Mouse (Mus musculus): ENCODE data around the gene Tmem41b. TPM values are rescaled to one million over a fixed set of nuclear protein-coding genes. Genes with fewer than 3 reads are reported as not detected.
"Not testable (repeated sequence)": the region's sequence is repeated elsewhere in the genome, so short reads cannot be mapped to it uniquely, and the experiment has no call there.

The Tmem41b gene
- polyA plus RNA-seq, 1 experiment from 2014 or later: 69.5 TPM

DNA sequence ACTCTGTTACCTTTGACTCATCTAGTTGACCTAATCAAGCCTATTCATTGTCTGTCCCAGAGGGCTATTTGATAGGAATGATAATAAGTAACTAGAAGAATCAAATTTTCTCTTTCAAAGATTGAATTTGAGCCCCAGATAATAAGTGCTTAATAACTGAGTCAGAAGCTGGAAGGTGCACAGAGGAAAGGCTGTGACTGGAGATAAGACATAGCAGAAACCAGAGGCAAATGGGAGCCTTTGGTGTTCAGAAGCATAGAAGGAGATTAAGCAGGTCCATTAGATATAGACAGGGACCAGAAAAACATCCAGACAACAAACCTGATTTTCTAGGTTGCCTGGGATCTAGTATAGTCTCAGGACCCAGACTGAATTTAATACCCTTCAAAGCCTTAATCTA is 19.2 kb upstream of the Tmem41b start:
- no peak for ATAC-seq
- Histone ChIP-seq H3K9ac (no peak overlapping the region), H3K4me2 (no peak overlapping the region), H3K9me3 (replicated peaks) (no peaks in the 10 kb centered on the region), H3K27ac (no peak overlapping the region), H3K36me3 (ENCODE audit: poor library complexity, severe bottlenecking) (no peaks in the 10 kb centered on the region), H3K4me3 (no peak overlapping the region), H3K4me1 (no peaks in the 10 kb centered on the region), H3K27me3 (no peaks in the 10 kb centered on the region)

DNA sequence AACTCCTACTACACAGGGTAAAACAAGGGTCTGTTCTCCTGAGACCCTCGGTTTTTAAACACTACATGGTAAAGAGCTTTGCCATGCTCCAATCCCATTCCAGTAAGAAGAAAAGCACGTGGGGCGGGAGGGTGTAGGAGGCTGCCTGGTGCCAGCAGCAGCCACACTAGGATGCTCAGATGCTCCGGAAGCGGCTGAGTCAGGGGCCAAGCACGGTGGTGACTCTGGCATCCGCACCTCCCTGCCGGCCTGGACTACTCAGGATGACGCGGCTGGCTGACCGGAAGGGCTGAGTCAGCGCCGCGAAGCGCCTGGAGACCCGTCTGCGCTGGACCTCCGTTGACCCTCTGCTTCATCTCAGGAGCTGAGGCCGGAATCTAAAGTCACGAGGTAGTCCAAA is 16.2 kb upstream of the Tmem41b start:
- peak overlapping the region; percentile 14; the same call in 1 of the 2 replicates for H3K4me3 ChIP-seq
- WGBS: 19% methylated on average over 20 of the region's 20 CpGs

GRCm38 (mm10) chr7:110002092-110002491 is 15.4 kb upstream of the Tmem41b start:
- Histone ChIP-seq H3K4me2 (no peak overlapping the region), H3K9ac (no peak overlapping the region), H3K36me3 (ENCODE audit: poor library complexity, severe bottlenecking) (no peaks in the 10 kb centered on the region), H3K4me1 (no peaks in the 10 kb centered on the region), H3K27ac (no peak overlapping the region), H3K4me3 (no peak overlapping the region), H3K27me3 (no peaks in the 10 kb centered on the region), H3K9me3 (replicated peaks) (no peaks in the 10 kb centered on the region)
- no peak for ATAC-seq

More for the DNA sequence above, 16.2 kb upstream of the Tmem41b start:
- H3K4me2 ChIP-seq: peak overlapping the region; percentile 41
- no peaks in the 10 kb centered on the region for H3K36me3 ChIP-seq (ENCODE audit: poor library complexity, severe bottlenecking)
- no peaks in the 10 kb centered on the region for H3K9me3 ChIP-seq (replicated peaks)
- no peaks in the 10 kb centered on the region for H3K4me1 ChIP-seq
- 0 out of 2 replicates have a peak overlapping the region, but pooled peaks have one; percentile 9 for H3K9ac ChIP-seq
- H3K27me3 ChIP-seq: no peaks in the 10 kb centered on the region
- no peak for ATAC-seq
- H3K27ac ChIP-seq: no peak overlapping the region

DNA sequence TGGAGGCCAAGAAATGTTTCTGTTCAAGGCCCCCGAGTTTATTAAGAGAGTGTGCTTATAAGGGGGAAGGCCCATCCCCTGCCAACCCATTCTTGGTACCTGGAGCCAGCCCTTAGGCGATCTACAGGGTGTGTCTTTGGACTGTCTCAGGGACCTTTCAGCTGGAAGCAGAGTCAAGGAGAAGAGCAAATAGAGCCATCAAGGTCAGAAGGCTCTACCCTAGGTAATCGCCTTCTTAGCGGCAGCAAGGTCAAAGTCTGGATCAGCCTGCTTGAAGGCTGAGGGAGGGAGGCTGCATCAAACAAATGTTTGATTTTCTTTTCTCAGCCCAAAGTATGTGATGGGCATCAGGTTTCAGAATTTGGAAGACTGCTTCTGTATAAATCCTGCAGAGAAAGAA is 11.7 kb upstream of the Tmem41b start:
- Histone ChIP-seq H3K9me3 (replicated peaks) (no peaks in the 10 kb centered on the region), H3K4me1 (peaks cover 6% of the 10 kb centered on the region), H3K27me3 (no peaks in the 10 kb centered on the region), H3K4me2 (no peak overlapping the region), H3K4me3 (no peak overlapping the region), H3K27ac (no peak overlapping the region), H3K9ac (no peak overlapping the region), H3K36me3 (ENCODE audit: poor library complexity, severe bottlenecking) (no peaks in the 10 kb centered on the region)
- ATAC-seq: no peak
- WGBS: 86% methylated on average over 4 of the region's 4 CpGs

DNA sequence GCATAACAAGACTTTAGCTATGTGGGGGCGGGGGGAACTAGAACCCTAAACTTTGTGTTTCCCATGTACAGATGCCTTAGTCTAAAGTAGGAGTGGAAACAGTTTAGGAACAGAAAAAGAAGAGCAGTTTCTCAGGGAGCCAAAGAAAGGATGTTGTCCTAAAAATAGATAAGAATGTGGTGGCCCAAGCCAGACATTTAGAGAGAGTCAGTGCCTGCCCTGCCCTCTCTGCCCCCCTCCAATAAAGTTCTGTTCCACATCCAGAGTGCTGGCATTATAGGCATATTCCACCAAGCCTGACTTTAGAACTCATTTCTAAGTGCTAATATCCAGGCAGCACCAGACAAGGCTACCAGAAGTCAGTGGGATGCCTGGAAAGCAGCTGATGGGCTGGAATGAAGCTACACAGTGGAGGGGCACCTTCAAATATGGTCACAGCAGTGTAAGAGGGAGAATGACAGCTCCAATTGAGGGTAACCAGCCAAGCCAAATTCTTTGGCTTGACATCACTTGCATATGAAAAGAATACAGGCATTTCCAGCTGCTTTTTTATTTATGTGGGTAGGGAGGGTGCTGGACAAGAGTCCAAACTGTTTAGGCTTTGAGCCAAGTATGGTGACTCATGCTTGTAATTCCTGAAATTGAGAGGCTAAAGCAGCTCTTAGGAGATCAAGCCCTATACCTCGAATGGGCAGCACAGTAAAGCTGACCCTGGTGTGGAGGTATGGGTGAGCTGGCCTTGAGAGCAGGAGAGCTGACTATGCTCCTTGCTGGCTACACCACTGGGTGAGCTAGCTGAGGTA is 6.6 kb upstream of the Tmem41b start:
- Histone ChIP-seq H3K9ac (0 out of 2 replicates have a peak overlapping the region, but pooled peaks have one; percentile 5), H3K4me1 (peaks cover 12% of the 10 kb centered on the region), H3K27ac (no peak overlapping the region), H3K4me3 (no peak overlapping the region), H3K4me2 (no peak overlapping the region), H3K27me3 (peaks cover 5% of the 10 kb centered on the region; the same call in 1 of the 2 replicates), H3K36me3 (ENCODE audit: poor library complexity, severe bottlenecking) (no peaks in the 10 kb centered on the region), H3K9me3 (replicated peaks) (no peaks in the 10 kb centered on the region)
- WGBS: 58% methylated on average over 2 of the region's 2 CpGs
- ATAC-seq: 0 out of 2 replicates have a peak, but pooled peaks have one; percentile 48

DNA sequence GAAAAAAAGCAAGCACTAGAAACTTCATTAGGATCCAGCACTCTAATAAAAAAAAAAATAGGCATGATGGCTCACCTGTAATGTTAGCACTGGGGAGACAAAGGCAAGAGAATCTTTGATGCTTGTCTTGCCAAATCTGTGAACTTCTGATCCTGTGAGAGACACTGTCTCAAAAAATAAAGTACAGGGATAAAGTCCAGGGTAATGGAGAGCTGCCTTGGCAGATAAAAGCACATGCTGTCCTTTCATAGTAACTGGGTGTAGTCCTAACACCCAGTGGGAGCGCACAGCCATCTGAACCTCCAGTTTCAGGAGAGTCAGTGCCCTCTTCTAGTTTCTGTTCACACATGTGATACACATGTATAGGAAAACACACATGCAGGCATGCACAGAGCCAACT is 4.6 kb upstream of the Tmem41b start:
- Histone ChIP-seq H3K4me1 (peaks cover 12% of the 10 kb centered on the region), H3K4me2 (no peak overlapping the region), H3K9me3 (replicated peaks) (no peaks in the 10 kb centered on the region), H3K27me3 (peaks cover 5% of the 10 kb centered on the region; the same call in 1 of the 2 replicates), H3K4me3 (no peak overlapping the region), H3K9ac (no peak overlapping the region), H3K36me3 (ENCODE audit: poor library complexity, severe bottlenecking) (no peaks in the 10 kb centered on the region), H3K27ac (no peak overlapping the region)
- ATAC-seq: no peak
- WGBS: 84% methylated on average over 1 of the region's 1 CpGs

DNA sequence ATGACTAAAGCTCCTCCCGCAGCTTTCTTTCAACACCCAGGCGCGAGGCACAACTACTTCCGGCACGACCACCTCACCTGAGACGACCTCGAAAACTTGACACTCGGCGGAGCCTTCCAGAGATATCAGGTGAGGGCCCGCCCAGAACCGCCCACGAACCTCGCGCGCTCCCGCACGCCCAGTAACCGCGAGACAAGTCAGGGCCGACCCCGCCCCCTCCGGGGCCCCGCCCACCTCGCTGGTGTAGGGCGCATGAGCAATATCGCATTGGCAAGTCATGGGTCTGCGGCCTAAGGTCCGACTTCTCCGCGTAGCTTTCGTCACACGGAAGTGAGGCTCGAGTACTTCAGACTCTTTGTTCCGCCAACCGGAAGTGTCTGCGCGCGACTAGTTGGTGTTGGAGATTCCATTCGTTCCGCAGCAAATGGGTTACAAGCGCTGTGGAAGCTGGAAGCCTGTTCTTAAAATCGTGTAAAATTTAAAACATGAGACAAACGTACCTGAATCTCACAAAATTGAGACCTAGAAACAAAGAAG is 528 bp downstream of the Tmem41b start:
- Histone ChIP-seq H3K27me3 (peaks cover 5% of the 10 kb centered on the region; the same call in 1 of the 2 replicates), H3K4me3 (peak overlapping the region; percentile 68), H3K9ac (peak overlapping the region; percentile 79), H3K9me3 (replicated peaks) (no peaks in the 10 kb centered on the region), H3K27ac (peak overlapping the region; percentile 81), H3K4me1 (peaks cover 20% of the 10 kb centered on the region), H3K36me3 (ENCODE audit: poor library complexity, severe bottlenecking) (peaks cover 13% of the 10 kb centered on the region), H3K4me2 (peak overlapping the region; percentile 81)
- peak; percentile 99 for ATAC-seq
- WGBS: under 1% methylated on average over 43 of the region's 43 CpGs

DNA sequence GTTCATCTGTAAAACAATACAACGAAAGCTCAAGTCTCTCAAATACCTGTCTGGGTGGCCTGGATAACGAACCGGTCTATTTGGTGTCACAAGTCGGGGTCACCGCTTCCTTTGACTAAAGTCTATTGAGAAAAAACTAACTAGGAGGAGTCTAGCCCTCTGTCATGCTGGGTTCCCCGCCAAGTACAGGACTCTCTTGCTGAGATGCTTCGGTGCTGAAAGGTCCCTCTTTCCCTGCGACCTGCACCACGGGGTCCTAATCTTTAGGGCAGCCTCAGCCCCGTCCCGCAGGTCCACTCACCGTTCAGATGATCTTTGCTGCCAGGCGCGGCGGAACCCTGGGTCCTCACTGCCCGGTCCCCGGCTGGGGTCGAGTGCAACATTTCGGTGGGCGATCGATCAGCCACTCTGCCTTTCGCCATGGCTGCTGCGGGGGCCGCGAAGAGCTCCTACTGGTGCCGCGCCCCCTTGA is 1.0 kb downstream of the Tmem41b start:
- H3K4me1 ChIP-seq: peaks cover 20% of the 10 kb centered on the region
- H3K9me3 ChIP-seq (replicated peaks): no peaks in the 10 kb centered on the region
- peak overlapping the region; percentile 79 for H3K9ac ChIP-seq
- H3K4me3 ChIP-seq: peak overlapping the region; percentile 68
- peak overlapping the region; percentile 81 for H3K27ac ChIP-seq
- H3K4me2 ChIP-seq: peak overlapping the region; percentile 81
- no peak for ATAC-seq
- under 1% methylated on average over 27 of the region's 27 CpGs for WGBS
- H3K27me3 ChIP-seq: peaks cover 5% of the 10 kb centered on the region; the same call in 1 of the 2 replicates
- peaks cover 15% of the 10 kb centered on the region for H3K36me3 ChIP-seq (ENCODE audit: poor library complexity, severe bottlenecking)

- H3K4me3 ChIP-seq; H3K9me3 ChIP-seq (replicated peaks); H3K9ac ChIP-seq; H3K27ac ChIP-seq; H3K27me3 ChIP-seq; ATAC-seq: not testable (repeated sequence)
- Histone ChIP-seq H3K4me1 (peaks cover 20% of the 10 kb centered on the region), H3K36me3 (ENCODE audit: poor library complexity, severe bottlenecking) (peaks cover 25% of the 10 kb centered on the region), H3K4me2 (peak overlapping the region; percentile 81)
- 76% methylated on average over 5 of the region's 5 CpGs for WGBS
Measured at GRCm38 (mm10) chr7:109984608-109985007, 2.1 kb downstream of the Tmem41b start.

GRCm38 (mm10) chr7:109977131-109977530 is 9.6 kb downstream of the Tmem41b start:
- H3K9me3 ChIP-seq (replicated peaks); H3K4me3 ChIP-seq; H3K27ac ChIP-seq; H3K9ac ChIP-seq; H3K27me3 ChIP-seq; H3K4me2 ChIP-seq; ATAC-seq; H3K4me1 ChIP-seq: not testable (repeated sequence)
- 73% methylated on average over 5 of the region's 5 CpGs for WGBS
- peaks cover 68% of the 10 kb centered on the region for H3K36me3 ChIP-seq (ENCODE audit: poor library complexity, severe bottlenecking)

DNA sequence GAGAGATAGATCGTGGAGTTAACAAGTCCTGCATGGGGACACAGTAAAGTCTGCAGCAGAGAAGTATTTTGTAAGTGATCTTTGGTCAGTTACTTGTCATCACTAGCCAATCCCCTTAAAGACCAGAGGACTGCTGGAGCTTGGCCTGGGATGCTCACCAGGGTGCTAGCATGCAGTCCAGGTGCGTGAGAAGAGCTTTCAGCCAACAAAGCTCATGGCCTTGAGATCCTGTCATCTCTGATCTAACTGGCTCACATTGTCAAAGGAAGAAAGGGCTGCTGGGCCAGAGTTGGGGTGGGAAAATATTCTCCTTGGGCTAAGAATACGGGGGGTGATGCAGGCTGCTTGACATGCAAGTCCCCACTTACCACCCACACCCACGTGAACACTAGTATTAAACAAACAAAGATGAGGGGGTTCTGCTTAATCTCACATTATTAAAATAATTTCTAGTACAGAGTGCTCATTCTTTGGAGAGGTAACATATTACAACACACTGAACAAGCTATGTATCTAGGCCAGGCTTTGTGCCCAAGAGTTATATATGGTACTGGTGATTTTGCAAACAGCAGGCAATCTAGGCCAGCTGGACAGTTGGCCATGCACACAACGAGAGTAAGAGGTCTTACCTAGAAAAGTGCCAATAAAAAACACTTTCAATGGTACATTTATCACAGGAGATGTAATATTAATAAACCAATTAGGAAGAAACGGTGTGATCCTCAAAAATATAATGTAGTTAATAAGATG is 10.6 kb downstream of the Tmem41b start:
- Histone ChIP-seq H3K27me3 (no peaks in the 10 kb centered on the region), H3K27ac (no peak overlapping the region), H3K36me3 (ENCODE audit: poor library complexity, severe bottlenecking) (peaks cover 58% of the 10 kb centered on the region), H3K9me3 (replicated peaks) (no peaks in the 10 kb centered on the region), H3K4me1 (no peaks in the 10 kb centered on the region), H3K9ac (no peak overlapping the region), H3K4me3 (no peak overlapping the region), H3K4me2 (no peak overlapping the region)
- 94% methylated on average over 6 of the region's 6 CpGs for WGBS
- no peak for ATAC-seq

- Histone ChIP-seq H3K9me3 (replicated peaks) (no peaks in the 10 kb centered on the region), H3K4me2 (peak overlapping the region; percentile 12; the same call in 1 of the 2 replicates), H3K27me3 (no peaks in the 10 kb centered on the region), H3K36me3 (ENCODE audit: poor library complexity, severe bottlenecking) (peaks cover 7% of the 10 kb centered on the region), H3K9ac (no peak overlapping the region), H3K27ac (peak overlapping the region; percentile 88), H3K4me1 (peaks cover 23% of the 10 kb centered on the region), H3K4me3 (no peak overlapping the region)
- 0 out of 2 replicates have a peak, but pooled peaks have one; percentile 7 for ATAC-seq
Measured at GRCm38 (mm10) chr7:109969542-109969941, 17.2 kb downstream of the Tmem41b start.

All from forebrain, embryonic 13.5 days (tissue).